Comparison of ENCODE assay signal across 21 mouse cellular contexts in the genomic region with DNA sequence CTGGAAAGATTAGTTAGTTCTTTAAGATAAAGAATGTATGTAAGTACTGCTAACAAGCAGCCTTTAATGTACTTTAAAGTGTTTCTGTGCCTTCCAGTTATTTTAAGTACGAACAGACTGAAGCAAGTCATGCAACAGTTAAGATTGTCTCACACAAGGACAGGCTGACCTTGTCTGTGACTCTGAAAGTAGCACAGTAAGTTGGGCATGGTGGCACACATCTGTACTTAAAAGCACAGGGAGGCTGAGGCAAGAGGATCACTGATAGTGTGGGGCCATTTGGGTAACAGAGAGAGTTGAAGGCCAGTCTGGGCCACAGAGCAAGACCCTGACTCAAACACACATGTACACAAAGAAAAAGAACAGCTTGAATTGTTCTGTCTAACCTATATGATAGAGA. TPM values are rescaled to one million over a fixed set of nuclear protein-coding genes. Genes with fewer than 3 reads are reported as not detected.
A peak's percentile ranks its signal among the peaks of the same experiment; 100 is the strongest.
DNase-seq lines count a peak whose midpoint lies in the region; ATAC-seq lines count a peak whose summit lies in the region.
"Had no signal": no experiment of that assay in that cellular context is flagged by ENCODE, and none has a peak within 500 bp of the region (broad histone marks: within the 10 kb centered on the region; RNA-seq: fewer than 3 reads in every experiment).

No protein-coding gene starts in this region.

- no peak for DNase-seq in heart, adult 9 months (ENCODE audit: low spot score in 2 of 2)
- no peak for DNase-seq in heart, postnatal 4 days
- DNase-seq in ES-CJ7 (ENCODE audit: low read depth, low spot score) (peak; percentile 52), ZHBTc4 (ENCODE audit: low read depth, low spot score) (peak; percentile 39)
- DNase-seq: adrenal gland, postnatal 10 days; cerebellum, adult 18-20 months; cerebellum, adult 9-11 months; cerebellum, postnatal 36 days; gastrocnemius, postnatal 10 days; heart, postnatal 10 days; kidney, adult 18-20 months had no signal

- H3K27me3 ChIP-seq in heart, embryonic 11.5 days (ENCODE audit: control insufficient read depth, insufficient read depth, low read length) = no peaks in the 10 kb centered on the region
- no peaks in the 10 kb centered on the region for H3K27me3 ChIP-seq in heart, embryonic 15.5 days
- H3K27me3 ChIP-seq: CH12.LX; embryonic facial prominence, embryonic 13.5 days; forebrain, embryonic 12.5 days; intestine, embryonic 15.5 days; kidney, embryonic 15.5 days had no signal

- no peak; the same call in 1 of the 2 replicates for ATAC-seq in heart, embryonic 11.5 days (replicated peaks; ENCODE audit: insufficient number of reproducible peaks, low FRiP score, low TSS enrichment)
- ATAC-seq in heart, embryonic 15.5 days (replicated peaks; ENCODE audit: insufficient number of reproducible peaks, insufficient read depth, low FRiP score, low read depth) = 0 out of 2 replicates have a peak, but pooled peaks have one; percentile 55
- ATAC-seq: forebrain, embryonic 16.5 days; intestine, embryonic 15.5 days had no signal

- no peak overlapping the region for H3K4me3 ChIP-seq in heart, embryonic 11.5 days (ENCODE audit: low read depth, low read length)
- H3K4me3 ChIP-seq in heart, embryonic 15.5 days = no peak overlapping the region
- H3K4me3 ChIP-seq: embryonic facial prominence, embryonic 13.5 days; forebrain, embryonic 12.5 days; hindbrain, embryonic 10.5 days; intestine, embryonic 15.5 days; kidney, embryonic 15.5 days had no signal

- H3K36me3 ChIP-seq in heart, embryonic 11.5 days (ENCODE audit: control insufficient read depth, insufficient read depth, low read length) = peaks cover 6% of the 10 kb centered on the region; the same call in 1 of the 2 replicates
- peaks cover 7% of the 10 kb centered on the region for H3K36me3 ChIP-seq in heart, embryonic 15.5 days

- H3K4me2 ChIP-seq in heart, embryonic 11.5 days = no peak overlapping the region
- no peak overlapping the region for H3K4me2 ChIP-seq in heart, embryonic 15.5 days
- H3K4me2 ChIP-seq: embryonic facial prominence, embryonic 13.5 days; forebrain, embryonic 12.5 days; hindbrain, embryonic 14.5 days; intestine, embryonic 15.5 days; kidney, embryonic 15.5 days had no signal

- 58% methylated on average over 1 of the region's 1 CpGs for WGBS in heart, embryonic 11.5 days (ENCODE audit: insufficient replicate concordance)
- WGBS in heart, embryonic 15.5 days = 60% methylated on average over 1 of the region's 1 CpGs

- H3K9ac ChIP-seq in heart, embryonic 11.5 days (ENCODE audit: low read depth, low read length) = no peak overlapping the region
- no peak overlapping the region for H3K9ac ChIP-seq in heart, embryonic 15.5 days
- H3K9ac ChIP-seq: embryonic facial prominence, embryonic 13.5 days; forebrain, embryonic 12.5 days; hindbrain, embryonic 14.5 days; intestine, embryonic 15.5 days; kidney, embryonic 15.5 days had no signal

- H3K27ac ChIP-seq in heart, embryonic 11.5 days (ENCODE audit: low read depth, low read length) = peak overlapping the region; percentile 36; the same call in 1 of the 2 replicates
- peak overlapping the region; percentile 68 for H3K27ac ChIP-seq in heart, embryonic 15.5 days
- H3K27ac ChIP-seq: embryonic facial prominence, embryonic 13.5 days; forebrain, embryonic 12.5 days; hindbrain, embryonic 10.5 days; hindbrain, embryonic 14.5 days; intestine, embryonic 15.5 days; kidney, embryonic 15.5 days had no signal

- H3K9me3 ChIP-seq in heart, embryonic 11.5 days (replicated peaks; ENCODE audit: control insufficient read depth, low read length) = no peaks in the 10 kb centered on the region
- no peaks in the 10 kb centered on the region for H3K9me3 ChIP-seq in heart, embryonic 15.5 days (replicated peaks)
- H3K9me3 ChIP-seq: embryonic facial prominence, embryonic 13.5 days; forebrain, embryonic 12.5 days; hindbrain, embryonic 10.5 days; intestine, embryonic 15.5 days; kidney, embryonic 15.5 days had no signal

- no peaks in the 10 kb centered on the region for H3K4me1 ChIP-seq in heart, embryonic 11.5 days (ENCODE audit: control insufficient read depth, insufficient read depth, low read length)
- no peaks in the 10 kb centered on the region for H3K4me1 ChIP-seq in heart, embryonic 15.5 days (replicated peaks)
- H3K4me1 ChIP-seq: forebrain, embryonic 12.5 days; hindbrain, embryonic 10.5 days; intestine, embryonic 15.5 days; kidney, embryonic 15.5 days had no signal

RNA-seq across cellular contexts. Expression of gene Etaa1, which starts 14.5 kb away (rescaled TPM):
- 11.0 and 11.1 TPM in 2 replicates for polyA plus RNA-seq in heart, embryonic 11.5 days (2014; fragmentation: Nextera tagmentation; extraction: Ambion mirVana)
- polyA plus RNA-seq in heart, embryonic 15.5 days (2015; fragmentation: Nextera tagmentation; extraction: Ambion mirVana) = 6.0 and 6.1 TPM in 2 replicates
- 1 to 10 TPM; 6.3 to 7.7 TPM for total RNA-seq in heart, postnatal 4 days (2021)

Comparison
In these comparisons a context has a peak if more than half of its experiments do, and no peak if none do; other contexts are left out.
1. DNase-seq: peak in ES-CJ7 (single experiment) and ZHBTc4 (single experiment); none in heart, adult 9 months (0 of 2) and heart, postnatal 4 days (single experiment).